Mouse (Mus musculus) effector memory CD4-positive, alpha-beta T cell, adult 7 months (primary cell): Measurements from ENCODE around the gene Ostf1. TPM values are rescaled to one million over a fixed set of nuclear protein-coding genes. Genes with fewer than 3 reads are reported as not detected.

ENCODE experiments used
- polyA plus RNA-seq: library from polyadenylated mRNA; unstranded; fragments of 100-300 nt; shearing (Covaris generic); gene quantifications from one replicate; pipeline ENCODE4 v1.2.1, GENCODE M21; 2017

The Ostf1 gene
- 588 TPM for polyA plus RNA-seq

DNA sequence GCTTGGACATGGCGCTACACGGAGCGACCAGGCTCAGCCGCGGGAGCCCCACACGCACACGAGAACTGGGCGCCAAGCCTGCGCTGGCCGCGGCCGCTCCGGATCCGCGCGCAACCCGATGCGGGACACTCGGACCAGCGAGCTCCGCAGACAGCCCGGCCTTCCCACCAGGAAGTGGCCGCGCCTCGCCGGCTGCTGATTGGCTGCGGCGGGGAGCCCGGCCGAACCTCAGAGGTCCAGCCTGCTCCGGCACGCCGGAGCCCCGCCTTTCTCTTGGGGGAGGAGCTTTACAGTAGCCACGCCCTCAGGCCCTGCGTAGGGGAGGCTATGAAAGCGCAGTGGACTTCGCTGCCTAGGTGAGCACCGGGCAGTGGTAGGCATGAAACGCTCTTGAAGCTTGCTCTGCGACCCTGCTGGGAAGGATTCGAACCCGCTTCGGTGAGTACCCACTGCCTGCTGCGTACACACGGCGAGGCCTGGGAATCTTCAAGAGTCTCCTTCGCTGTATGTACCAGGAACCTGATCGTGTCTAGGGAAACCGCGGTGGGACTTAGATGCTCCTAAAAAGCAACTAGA is at the start of gene Ostf1, which contains the start of gene Nmrk1:
TSS of gene Ostf1 (minus strand) at position 180 of the 576 bp plus-strand sequence.
TSS of gene Nmrk1 (plus strand) at position 307 of the 576 bp plus-strand sequence.

DNA sequence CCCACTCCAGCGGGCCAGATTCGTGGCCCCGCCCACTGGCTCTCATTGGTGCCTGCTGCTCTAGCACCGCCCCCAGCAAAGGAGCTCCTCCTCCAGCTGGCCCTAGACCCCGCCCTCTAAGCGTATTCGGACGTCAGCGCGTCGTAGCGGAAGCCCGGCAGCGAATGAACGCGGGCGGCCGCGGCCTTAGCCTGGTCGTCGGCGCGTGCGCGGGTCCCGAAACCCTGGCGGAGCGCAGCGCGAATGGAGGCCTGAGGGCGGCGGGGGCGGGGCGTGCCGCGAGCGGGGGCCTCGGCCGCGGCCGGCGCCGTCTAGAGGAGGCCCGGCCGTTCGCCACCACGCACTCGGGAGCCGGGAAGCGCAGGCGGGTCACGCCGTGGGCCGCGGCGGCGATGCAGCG is 39.0 kb upstream of the Ostf1 start, which contains the start of gene Carnmt1:
TSS of gene Carnmt1 (plus strand) at position 157 of the 400 bp plus-strand sequence.

Other genes with a start within 250 kb of the Ostf1 start
- 158 TPM for gene Nmrk1, start 127 bp upstream of the Ostf1 start, polyA plus RNA-seq
- 33.0 TPM for gene Carnmt1, start 38.9 kb upstream of the Ostf1 start, polyA plus RNA-seq
- 47.8 TPM for gene D030056L22Rik, start 81.4 kb upstream of the Ostf1 start, polyA plus RNA-seq
- 4.2 TPM for gene Trpm6, start 118.2 kb upstream of the Ostf1 start, polyA plus RNA-seq